10 mouse cellular contexts compared by ENCODE assay signal in the genomic region with DNA sequence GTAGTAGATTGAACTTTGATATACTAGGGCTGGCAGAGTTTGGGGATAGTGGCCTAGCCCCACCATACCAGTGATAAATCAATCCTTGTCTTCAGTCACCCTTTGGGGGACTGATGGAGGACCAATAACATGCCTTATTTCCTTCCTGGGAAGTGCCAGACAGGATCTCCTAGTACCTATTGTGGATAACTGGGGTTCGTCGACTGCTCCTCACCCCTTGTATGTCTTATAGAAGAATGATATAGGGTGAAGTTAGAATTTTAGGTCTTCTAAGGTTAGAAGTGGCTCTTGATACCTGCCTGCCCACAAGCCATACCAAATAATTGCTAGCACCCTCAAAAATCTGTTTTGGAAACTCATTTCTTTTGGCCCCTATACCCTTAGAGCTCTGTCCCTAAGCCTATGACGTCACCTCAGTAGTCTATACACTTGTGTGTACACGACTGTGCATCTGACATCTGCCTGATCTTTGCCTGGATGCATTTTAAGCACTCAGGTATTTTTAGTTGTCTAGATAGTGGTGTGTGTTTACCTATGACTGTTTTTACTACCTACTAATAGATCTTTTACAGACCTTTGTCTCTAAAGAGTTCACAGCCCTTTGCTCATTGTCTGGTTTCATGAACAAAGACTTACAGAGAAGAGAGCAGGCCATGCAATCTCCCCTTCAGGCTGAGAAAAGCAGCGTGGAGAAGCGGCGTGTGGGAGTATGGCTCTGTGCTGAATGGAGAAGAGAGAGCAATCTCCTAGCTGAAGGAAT. TPM values are rescaled to one million over a fixed set of nuclear protein-coding genes. Genes with fewer than 3 reads are reported as not detected.
DNase-seq lines count a peak whose midpoint lies in the region; ATAC-seq and TF ChIP-seq lines count a peak whose summit lies in the region.
"Had no signal": no experiment of that assay in that cellular context is flagged by ENCODE, and none has a peak within 500 bp of the region (broad histone marks: within the 10 kb centered on the region; RNA-seq: fewer than 3 reads in every experiment).

No protein-coding gene starts in this region.

- TF ChIP-seq CTCF in kidney, postnatal 0 days (IDR thresholded peaks at IDR 0.05; ENCODE audit: low read depth) = no peak
- TF ChIP-seq CTCF in midbrain, postnatal 0 days (IDR thresholded peaks at IDR 0.05) = no peak

- no peak overlapping the region for H3K4me3 ChIP-seq in kidney, postnatal 0 days (replicated peaks; ENCODE audit: low read depth, low read length)
- H3K4me3 ChIP-seq in embryonic facial prominence, embryonic 12.5 days = no peak overlapping the region
- H3K4me3 ChIP-seq in hindbrain, embryonic 12.5 days = no peak overlapping the region
- H3K4me3 ChIP-seq in midbrain, postnatal 0 days (ENCODE audit: low read depth, low read length) = no peak overlapping the region

- H3K36me3 ChIP-seq in kidney, postnatal 0 days (ENCODE audit: insufficient read depth, low read length) = no peaks in the 10 kb centered on the region
- no peaks in the 10 kb centered on the region for H3K36me3 ChIP-seq in embryonic facial prominence, embryonic 12.5 days
- 0 out of 2 replicates have a peak, but pooled peaks cover 12% of the 10 kb centered on the region for H3K36me3 ChIP-seq in hindbrain, embryonic 12.5 days
- no peaks in the 10 kb centered on the region for H3K36me3 ChIP-seq in midbrain, postnatal 0 days (ENCODE audit: insufficient read depth, low read length)
- H3K36me3 ChIP-seq: G1E had no signal

- no peaks in the 10 kb centered on the region for H3K27me3 ChIP-seq in kidney, postnatal 0 days (ENCODE audit: insufficient read depth, low read length)
- peaks cover 16% of the 10 kb centered on the region for H3K27me3 ChIP-seq in embryonic facial prominence, embryonic 12.5 days
- H3K27me3 ChIP-seq in hindbrain, embryonic 12.5 days = no peaks in the 10 kb centered on the region
- H3K27me3 ChIP-seq in midbrain, postnatal 0 days (ENCODE audit: insufficient read depth, low read length) = no peaks in the 10 kb centered on the region

- 64% methylated on average over 7 of the region's 7 CpGs for WGBS in kidney, postnatal 0 days
- WGBS in embryonic facial prominence, embryonic 12.5 days = 53% methylated on average over 7 of the region's 7 CpGs
- 36% methylated on average over 7 of the region's 7 CpGs for WGBS in hindbrain, embryonic 12.5 days
- 21% methylated on average over 7 of the region's 7 CpGs for WGBS in midbrain, postnatal 0 days

- no peak overlapping the region for H3K4me2 ChIP-seq in kidney, postnatal 0 days (ENCODE audit: low read length)
- no peak overlapping the region for H3K4me2 ChIP-seq in embryonic facial prominence, embryonic 12.5 days (replicated peaks)
- H3K4me2 ChIP-seq in hindbrain, embryonic 12.5 days (replicated peaks) = peak overlapping the region; percentile 31
- no peak overlapping the region; the same call in 1 of the 2 replicates for H3K4me2 ChIP-seq in midbrain, postnatal 0 days (ENCODE audit: low read depth, low read length, poor library complexity, severe bottlenecking)

- H3K9ac ChIP-seq in kidney, postnatal 0 days (ENCODE audit: low read depth, low read length) = no peak overlapping the region
- H3K9ac ChIP-seq in embryonic facial prominence, embryonic 12.5 days = no peak overlapping the region
- H3K9ac ChIP-seq in hindbrain, embryonic 12.5 days = peak overlapping the region; percentile 28
- peak overlapping the region; percentile 50 for H3K9ac ChIP-seq in midbrain, postnatal 0 days (replicated peaks; ENCODE audit: low read length, poor library complexity, severe bottlenecking)

- no peak for ATAC-seq in kidney, postnatal 0 days (replicated peaks; ENCODE audit: low FRiP score, low read depth)
- no peak for ATAC-seq in embryonic facial prominence, embryonic 12.5 days (ENCODE audit: insufficient number of reproducible peaks, insufficient read depth, low FRiP score, low TSS enrichment)
- no peak for ATAC-seq in hindbrain, embryonic 12.5 days (ENCODE audit: low FRiP score)
- ATAC-seq in midbrain, postnatal 0 days (ENCODE audit: low FRiP score) = no peak
- no peak for ATAC-seq in granulocyte monocyte progenitor cell, adult 5-6 weeks (replicated peaks; ENCODE audit: poor library complexity, severe bottlenecking)
- no peak for ATAC-seq in megakaryocyte-erythroid progenitor cell, adult 5-6 weeks (replicated peaks; ENCODE audit: low FRiP score, low TSS enrichment, poor library complexity, severe bottlenecking)

- H3K9me3 ChIP-seq in kidney, postnatal 0 days (replicated peaks; ENCODE audit: low read length) = no peaks in the 10 kb centered on the region
- H3K9me3 ChIP-seq in embryonic facial prominence, embryonic 12.5 days = no peaks in the 10 kb centered on the region
- H3K9me3 ChIP-seq in hindbrain, embryonic 12.5 days (replicated peaks) = no peaks in the 10 kb centered on the region
- no peaks in the 10 kb centered on the region for H3K9me3 ChIP-seq in midbrain, postnatal 0 days (ENCODE audit: low read length)
- H3K9me3 ChIP-seq: G1E had no signal

- DNase-seq in kidney, postnatal 0 days (ENCODE audit: low spot score) = no peak
- DNase-seq in kidney, postnatal 4 days = no peak
- DNase-seq in midbrain, postnatal 0 days (ENCODE audit: low spot score) = peak; percentile 17
- no peak for DNase-seq in layer of hippocampus, adult 11-12 months (ENCODE audit: low spot score)

- H3K4me1 ChIP-seq in kidney, postnatal 0 days (replicated peaks; ENCODE audit: insufficient read depth, low read length) = peaks cover 22% of the 10 kb centered on the region
- H3K4me1 ChIP-seq in embryonic facial prominence, embryonic 12.5 days = peaks cover 33% of the 10 kb centered on the region
- peaks cover 90% of the 10 kb centered on the region for H3K4me1 ChIP-seq in hindbrain, embryonic 12.5 days
- peaks cover 33% of the 10 kb centered on the region for H3K4me1 ChIP-seq in midbrain, postnatal 0 days (ENCODE audit: insufficient read depth, low read length)

- H3K27ac ChIP-seq in kidney, postnatal 0 days = 0 out of 2 replicates have a peak overlapping the region, but pooled peaks have one; percentile 25
- H3K27ac ChIP-seq in embryonic facial prominence, embryonic 12.5 days = peak overlapping the region; percentile 75
- peak overlapping the region; percentile 97 for H3K27ac ChIP-seq in hindbrain, embryonic 12.5 days
- H3K27ac ChIP-seq in midbrain, postnatal 0 days (ENCODE audit: low read depth, low read length) = peak overlapping the region; percentile 82

RNA-seq across cellular contexts. Expression of a gene that starts 6.1 kb away (rescaled TPM):
- polyA plus RNA-seq in kidney, postnatal 0 days (2015; fragmentation: Nextera tagmentation; extraction: Ambion mirVana) = 8.7 and 9.6 TPM in 2 replicates
- 6.3 TPM in 2 replicates for polyA plus RNA-seq in embryonic facial prominence, embryonic 12.5 days (2016; fragmentation: Nextera tagmentation; extraction: Ambion mirVana)
- 29.7 and 30.0 TPM in 2 replicates for polyA plus RNA-seq in hindbrain, embryonic 12.5 days (2016; fragmentation: Nextera tagmentation; extraction: Ambion mirVana)
- 7.0 and 7.1 TPM in 2 replicates for total RNA-seq in midbrain, postnatal 0 days (2014; rRNA removed)
- polyA plus RNA-seq in midbrain, postnatal 0 days (2015; fragmentation: Nextera tagmentation; extraction: Ambion mirVana) = 9.9 TPM in 2 replicates
- total RNA-seq in granulocyte monocyte progenitor cell, adult 5-6 weeks (2014; fragmentation: Nextera tagmentation) = 37.2 and 40.4 TPM in 2 replicates
- total RNA-seq in granulocyte monocyte progenitor cell, adult 5-6 weeks (2017) = 19.3 and 21.7 TPM in 2 replicates
- 3.7 and 4.9 TPM in 2 replicates for total RNA-seq in megakaryocyte-erythroid progenitor cell, adult 5-6 weeks (2014; fragmentation: Nextera tagmentation)
- 0.70 and 4.4 TPM in 2 replicates for total RNA-seq in megakaryocyte-erythroid progenitor cell, adult 5-6 weeks (2017)
- polyA plus RNA-seq: G1E had no signal

RNA-seq across cellular contexts. Expression of a gene that starts 23.6 kb away (rescaled TPM):
- 4.1 and 5.0 TPM in 2 replicates for polyA plus RNA-seq in kidney, postnatal 0 days (2015; fragmentation: Nextera tagmentation; extraction: Ambion mirVana)
- 0.47 and 0.87 TPM in 2 replicates for polyA plus RNA-seq in embryonic facial prominence, embryonic 12.5 days (2016; fragmentation: Nextera tagmentation; extraction: Ambion mirVana)
- polyA plus RNA-seq in hindbrain, embryonic 12.5 days (2016; fragmentation: Nextera tagmentation; extraction: Ambion mirVana) = 5.1 and 5.3 TPM in 2 replicates
- total RNA-seq in midbrain, postnatal 0 days (2014; rRNA removed) = 29.5 and 31.1 TPM in 2 replicates
- polyA plus RNA-seq in midbrain, postnatal 0 days (2015; fragmentation: Nextera tagmentation; extraction: Ambion mirVana) = 12.4 and 14.8 TPM in 2 replicates
- not detected in 2 replicates for total RNA-seq in granulocyte monocyte progenitor cell, adult 5-6 weeks (2014; fragmentation: Nextera tagmentation)
- not detected in 2 replicates for total RNA-seq in granulocyte monocyte progenitor cell, adult 5-6 weeks (2017)
- not detected in 2 replicates for total RNA-seq in megakaryocyte-erythroid progenitor cell, adult 5-6 weeks (2014; fragmentation: Nextera tagmentation)
- total RNA-seq in megakaryocyte-erythroid progenitor cell, adult 5-6 weeks (2017) = not detected in 2 replicates
- total RNA-seq: megakaryocyte progenitor cell, adult 5-6 weeks had no signal
- polyA plus RNA-seq: G1E had no signal

Comparison
In these comparisons a context has a peak if more than half of its experiments do, and no peak if none do; other contexts are left out.
1. H3K27ac ChIP-seq: peak in every context shown above with its lines; median percentile 97 in hindbrain, embryonic 12.5 days; 82 in midbrain, postnatal 0 days; 75 in embryonic facial prominence, embryonic 12.5 days; 25 in kidney, postnatal 0 days.
2. H3K9ac ChIP-seq: peak in hindbrain, embryonic 12.5 days (single experiment) and midbrain, postnatal 0 days (single experiment); none in kidney, postnatal 0 days (single experiment) and embryonic facial prominence, embryonic 12.5 days (single experiment).